Mouse (Mus musculus): Measurements from ENCODE around the gene A230050P20Rik.
"Not testable (repeated sequence)": the region's sequence is repeated elsewhere in the genome, so short reads cannot be mapped to it uniquely, and the experiment has no call there.

Gene A230050P20Rik

DNA sequence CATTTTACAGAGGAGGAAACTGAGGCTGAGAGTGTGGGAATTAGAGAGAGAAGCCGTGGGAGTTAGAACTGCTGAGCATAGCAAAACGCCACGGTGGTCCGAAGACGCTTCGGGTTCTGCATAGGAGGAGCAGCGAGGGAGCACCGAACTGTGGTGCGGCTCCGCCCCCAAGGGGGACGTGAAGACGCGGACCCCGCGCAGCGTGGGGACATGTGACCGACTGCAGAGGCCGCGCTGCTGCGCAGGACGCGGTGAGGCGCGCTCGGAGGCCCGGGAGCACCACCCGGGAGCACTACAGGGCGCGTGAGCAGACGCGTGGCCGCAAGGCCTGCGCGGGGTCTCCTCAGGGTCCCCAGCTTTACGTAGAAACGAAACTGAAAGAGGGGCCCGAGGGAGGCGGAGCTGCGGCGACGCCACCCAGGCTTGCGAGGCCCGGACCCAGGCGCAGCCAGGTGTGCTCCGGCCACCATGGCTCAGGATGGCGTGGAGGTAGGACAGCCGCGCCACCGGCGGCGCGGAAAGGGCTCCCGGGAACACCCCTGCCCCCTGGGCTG, at the start of gene A230050P20Rik:
A230050P20Rik (plus strand) TSS at position 195 of the 554 bp plus-strand sequence.
- peak; percentile 59 for DNase-seq

GRCm38 (mm10) chr9:20820001-20820400, 48.4 kb upstream of the A230050P20Rik start:
- DNase-seq = no peak

- no peak for DNase-seq
Observed at GRCm38 (mm10) chr9:20822821-20823220, 45.6 kb upstream of the A230050P20Rik start.

DNA sequence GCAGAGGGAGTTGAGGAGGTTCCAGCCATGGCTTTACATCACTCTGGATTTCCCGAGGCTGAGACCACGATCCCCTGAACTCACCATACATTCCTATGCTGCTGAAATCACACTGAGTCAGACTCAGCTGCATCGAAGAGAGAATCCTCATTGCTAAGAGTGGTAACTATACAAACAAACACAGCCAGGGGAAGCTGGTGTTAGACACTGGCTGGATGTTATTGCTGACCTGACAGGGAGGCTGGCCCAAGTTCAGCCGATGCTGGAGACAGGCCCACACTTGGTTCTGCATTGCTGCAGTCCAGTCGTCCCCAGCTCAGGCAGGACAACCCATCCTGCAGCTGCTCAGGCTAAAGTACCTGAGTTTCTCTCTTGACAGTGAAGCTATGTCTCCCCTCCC, 42.7 kb upstream of the A230050P20Rik start:
- peak; percentile 25 for DNase-seq

GRCm38 (mm10) chr9:20828127-20828526, 40.3 kb upstream of the A230050P20Rik start:
- DNase-seq = no peak

DNA sequence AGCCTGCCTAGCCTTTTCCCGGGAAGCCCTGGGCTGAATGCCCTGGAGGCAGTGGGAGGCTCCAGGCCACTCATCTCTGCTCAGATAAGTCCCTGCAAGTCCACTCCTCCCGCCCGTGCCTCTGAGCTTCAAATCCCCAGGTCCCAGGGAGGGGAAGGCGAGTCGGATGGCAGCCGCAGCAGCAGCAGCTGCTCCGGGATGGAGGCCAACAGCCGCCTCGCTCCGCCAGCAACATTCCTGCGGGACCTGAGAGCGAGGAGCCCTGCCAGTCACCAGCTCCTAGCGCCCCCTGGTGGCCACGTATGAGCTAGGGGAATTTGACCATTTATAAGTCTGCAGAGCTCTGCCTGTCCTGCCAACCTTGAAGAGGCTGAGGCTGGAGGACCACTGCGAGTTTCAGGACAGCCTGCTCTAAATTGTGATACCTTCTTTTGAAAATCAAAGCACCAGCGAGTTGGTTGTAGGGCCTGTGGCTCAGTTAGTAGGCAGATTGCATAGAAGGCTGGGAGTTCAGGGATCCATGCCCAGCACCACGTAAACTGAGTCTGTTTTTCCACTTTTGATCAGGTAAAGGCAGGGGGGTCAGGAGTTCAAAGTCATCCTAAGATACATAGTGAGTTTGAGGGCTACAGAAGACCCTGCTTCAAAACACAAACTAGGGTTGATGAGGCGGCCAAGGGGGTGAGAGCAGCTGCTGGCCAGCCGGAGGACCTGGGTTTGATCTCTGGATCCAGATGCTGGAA, 37.4 kb upstream of the A230050P20Rik start:
- DNase-seq = peak; percentile 97

DNA sequence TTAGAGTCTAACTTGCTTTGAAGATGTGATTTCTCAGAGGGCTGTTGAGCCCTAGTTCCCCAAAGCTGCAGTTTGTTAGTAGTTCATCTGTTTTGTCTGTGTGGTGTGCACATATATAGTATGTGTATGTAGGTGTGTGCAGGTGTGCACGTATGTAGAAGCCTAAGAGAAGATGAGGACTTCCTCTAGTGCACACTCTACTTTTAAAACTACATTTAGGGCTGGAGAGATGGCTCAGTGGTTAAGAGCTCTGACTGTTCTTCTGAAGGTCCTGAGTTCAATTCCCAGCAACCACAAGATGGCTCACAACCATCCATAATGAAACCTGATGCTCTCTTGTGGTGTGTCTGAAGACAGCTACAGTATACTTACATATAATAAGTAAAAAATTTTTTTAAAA, 33.6 kb upstream of the A230050P20Rik start:
- no peak for DNase-seq

DNA sequence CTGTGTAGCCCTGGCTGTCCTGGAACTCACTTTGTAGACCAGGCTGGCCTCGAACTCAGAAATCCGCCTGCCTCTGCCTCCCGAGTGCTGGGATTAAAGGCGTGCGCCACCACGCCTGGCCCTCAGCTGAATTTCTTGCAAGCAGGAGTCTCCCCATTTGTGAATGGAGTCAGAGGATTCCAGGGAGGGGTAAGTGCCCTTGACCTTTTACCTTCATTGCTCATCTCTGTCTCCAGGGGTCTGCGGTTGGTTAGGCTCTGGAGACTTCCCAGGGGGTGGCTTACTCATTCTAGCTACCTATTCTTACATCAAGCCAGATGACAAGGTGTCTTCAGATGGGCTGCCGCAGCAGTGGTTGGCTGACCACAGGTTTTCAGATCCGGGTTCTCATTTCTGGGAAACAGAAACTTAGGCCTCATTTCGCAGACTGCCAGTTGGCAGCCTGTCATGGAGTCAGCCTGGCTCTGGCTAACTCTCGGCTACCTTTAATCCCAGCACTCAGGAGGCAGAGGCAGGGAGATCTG, 32.9 kb upstream of the A230050P20Rik start:
- not testable (repeated sequence) for DNase-seq

GRCm38 (mm10) chr9:20837184-20837947, 31.1 kb upstream of the A230050P20Rik start:
- DNase-seq = no peak

DNA sequence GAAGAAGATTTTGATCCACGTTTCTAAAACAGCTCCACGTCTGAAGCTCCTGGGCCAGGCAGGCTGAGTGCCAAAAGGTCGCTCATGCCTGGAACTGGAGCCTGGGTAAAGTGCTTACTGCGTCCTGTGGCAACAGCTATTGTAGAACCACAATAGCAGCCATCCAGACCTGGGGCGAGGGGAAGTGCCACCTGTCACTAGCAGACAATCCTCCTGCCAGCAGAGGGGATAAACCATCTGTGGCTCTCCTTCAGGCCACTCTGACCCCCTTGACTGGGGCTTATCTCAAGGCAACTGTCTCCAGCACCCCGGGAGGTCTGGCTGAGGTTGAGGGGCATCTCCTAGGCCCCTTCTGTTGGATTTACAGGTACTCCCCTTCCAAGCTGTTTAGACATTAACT, 29.5 kb upstream of the A230050P20Rik start:
- DNase-seq = no peak

GRCm38 (mm10) chr9:20842211-20842610, 26.2 kb upstream of the A230050P20Rik start:
- DNase-seq = no peak

GRCm38 (mm10) chr9:20842670-20843069, 25.8 kb upstream of the A230050P20Rik start:
- peak; percentile 19 for DNase-seq

DNA sequence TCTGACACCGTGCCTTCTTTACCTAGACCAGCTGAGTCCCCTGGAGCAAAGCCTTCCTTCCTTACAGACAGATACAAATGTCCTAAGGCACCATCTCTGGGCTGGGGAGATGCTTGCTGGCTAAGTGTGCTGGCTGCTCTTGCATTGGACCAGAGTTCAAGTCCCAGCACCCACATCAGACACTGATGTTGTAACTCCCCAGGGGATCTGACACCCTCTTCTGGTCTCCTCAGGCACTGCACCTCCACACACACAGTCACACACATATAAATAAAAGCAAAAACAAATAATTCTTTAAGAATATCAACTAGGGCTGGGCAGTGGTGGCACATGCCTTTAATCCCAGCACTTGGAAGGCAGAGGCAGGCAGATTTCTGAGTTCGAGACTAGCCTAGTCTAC, 18.3 kb upstream of the A230050P20Rik start:
- no peak for DNase-seq

- DNase-seq = peak; percentile 62
Observed at GRCm38 (mm10) chr9:20857131-20857530, 11.3 kb upstream of the A230050P20Rik start.

GRCm38 (mm10) chr9:20859926-20860325, 8.5 kb upstream of the A230050P20Rik start:
- no peak for DNase-seq

DNA sequence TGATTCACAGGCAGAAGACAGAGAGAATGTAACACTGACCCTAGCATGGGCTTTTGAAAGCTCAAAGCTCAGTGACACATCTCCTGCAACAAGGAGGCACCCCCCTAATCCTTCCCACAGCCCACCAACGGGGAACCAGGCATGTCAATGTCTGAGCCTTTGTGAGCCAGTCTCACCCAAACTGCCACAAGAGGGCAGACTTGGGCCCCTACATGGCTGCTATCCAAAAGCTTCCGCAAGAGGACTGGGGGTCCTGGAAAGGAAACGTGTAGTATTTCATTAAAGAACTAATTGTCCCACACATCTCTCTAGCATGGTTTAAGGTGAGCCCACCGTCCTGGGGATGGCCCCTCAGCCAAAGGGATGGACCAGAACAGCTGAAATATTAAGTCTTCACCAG, 6.6 kb upstream of the A230050P20Rik start:
- DNase-seq = peak; percentile 46

GRCm38 (mm10) chr9:20862225-20862624, 6.2 kb upstream of the A230050P20Rik start:
- DNase-seq = no peak

- no peak for DNase-seq
Observed at GRCm38 (mm10) chr9:20866879-20867278, 1.6 kb upstream of the A230050P20Rik start.

- DNase-seq = no peak
Observed at GRCm38 (mm10) chr9:20869246-20869645, 804 bp downstream of the A230050P20Rik start.

- no peak for DNase-seq
Observed at GRCm38 (mm10) chr9:20870211-20871173, 2.0 kb downstream of the A230050P20Rik start.

DNA sequence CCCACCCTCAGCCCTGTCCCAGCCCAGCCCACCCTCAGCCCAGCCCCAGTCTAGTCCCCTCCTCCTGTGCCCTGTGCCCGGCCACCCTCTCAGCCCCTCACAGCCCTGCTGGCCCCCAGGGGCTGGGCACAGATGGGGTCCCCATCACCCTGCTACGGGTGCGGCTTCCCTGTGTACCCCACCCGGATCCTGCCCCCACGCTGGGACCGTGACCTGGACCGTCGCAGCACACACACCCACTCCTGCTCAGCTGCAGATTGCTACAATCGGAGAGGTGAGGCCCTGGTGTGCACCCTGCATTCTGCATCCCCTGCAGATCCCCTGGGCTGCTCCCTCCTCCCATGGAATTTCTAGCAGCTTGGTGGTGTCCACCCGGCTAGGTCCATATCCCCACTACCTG, 4.5 kb downstream of the A230050P20Rik start:
- no peak for DNase-seq

GRCm38 (mm10) chr9:20873521-20873920, 5.1 kb downstream of the A230050P20Rik start:
- no peak for DNase-seq
